Mouse (Mus musculus) embryonic fibroblast, embryonic 13.5 days (primary cell): ENCODE results near the gene Gm20662.

Experiments used
- CTCF ChIP-seq: IDR thresholded peaks from 2 replicates; pipeline ENCODE4 v1.5.1; 2011; ENCODE audit warnings: mild to moderate bottlenecking, control low read depth, low read length, moderate library complexity, borderline replicate concordance; ENCODE audit not compliant: insufficient read depth
- POLR2A ChIP-seq: IDR thresholded peaks from 2 replicates; pipeline ENCODE4 v1.6.1; 2011; ENCODE audit warnings: low read depth, mild to moderate bottlenecking, control low read depth, low read length, moderate library complexity

- TF ChIP-seq CTCF (peak; percentile 45; the same call in 1 of the 2 replicates), POLR2A (peak; percentile 58)
These were observed 56.9 kb downstream of the Gm20662 start, which contains the start of gene Amigo3 for GRCm38 (mm10) chr9:108052885-108053664.
